Mouse (Mus musculus): ENCODE data around the gene Ska3. TPM values are rescaled to one million over a fixed set of nuclear protein-coding genes. Genes with fewer than 3 reads are reported as not detected.
A peak's percentile ranks its signal among the peaks of the same experiment; 100 is the strongest.

The Ska3 gene
- total and polyA plus RNA-seq, 3 experiments: 14.7 to 46.3 (median 40.2) TPM

GRCm38 (mm10) chr14:57769102-57769501 lies 56.9 kb downstream of the Ska3 start:
- no peak overlapping the region for H3K27ac ChIP-seq (ENCODE audit: insufficient read depth, low read depth)
- H3K9ac ChIP-seq (ENCODE audit: insufficient read depth, low read depth): no peak overlapping the region
- dilution Hi-C loops (cut with MboI; ENCODE audit: extremely low pct_ligation_motif_present, extremely low pct_unique_long_range_greater_than_20kb, low sequenced_read_pairs): no loop called here
- TF ChIP-seq CHD2 (IDR thresholded peaks at IDR 0.05; ENCODE audit: low read length) (no peak), ZMIZ1 (IDR thresholded peaks at IDR 0.05; ENCODE audit: low read depth, low read length) (no peak), MYC (IDR thresholded peaks at IDR 0.05; ENCODE audit: low read depth, low read length) (no peak), ZC3H11A (IDR thresholded peaks at IDR 0.05; ENCODE audit: low read depth, low read length) (no peak), NELFE (IDR thresholded peaks at IDR 0.05; ENCODE audit: low read depth, low read length) (no peak), USF2 (conservative IDR thresholded peaks at IDR 0.05; ENCODE audit: low read depth, low read length) (no peak), KAT2A (IDR thresholded peaks at IDR 0.05; ENCODE audit: insufficient replicate concordance, low read length) (no peak), ZNF384 (IDR thresholded peaks at IDR 0.05; ENCODE audit: low read depth, low read length) (no peak), CHD1 (IDR thresholded peaks at IDR 0.05; ENCODE audit: low read depth, low read length) (no peak), MAX (IDR thresholded peaks at IDR 0.05; ENCODE audit: low read length) (no peak), ETS1 (conservative IDR thresholded peaks at IDR 0.05; ENCODE audit: low read depth, low read length) (no peak), POLR2AphosphoS2 (IDR thresholded peaks at IDR 0.05; ENCODE audit: low read depth, low read length) (no peak), SMC3 (IDR thresholded peaks at IDR 0.05; ENCODE audit: low read depth, low read length) (no peak)
- no peaks in the 10 kb centered on the region for H3K27me3 ChIP-seq (replicated peaks)
- peaks cover 13 to 39% of the 10 kb centered on the region in 2 experiments for H3K4me1 ChIP-seq (ENCODE audit: control insufficient read depth in 1 of 2, insufficient read depth in 2 of 2)
- H3K4me3 ChIP-seq (replicated peaks in 1 of 3; ENCODE audit: low read depth in 2 of 3, low read length in 2 of 3, poor library complexity in 1 of 3): no peak overlapping the region
- no peaks in the 10 kb centered on the region for H3K9me3 ChIP-seq (replicated peaks; ENCODE audit: low read length)
- in situ Hi-C loops (cut with MboI; ENCODE audit: low pct_ligation_motif_present, low pct_unique_long_range_greater_than_20kb, low sequenced_read_pairs): no loop called here
- no peak overlapping the region for H3K4me2 ChIP-seq (ENCODE audit: insufficient read depth, low read depth, poor library complexity, severe bottlenecking)
- no peaks in the 10 kb centered on the region for H3K79me2 ChIP-seq (replicated peaks; ENCODE audit: control insufficient read depth, extremely low read depth, insufficient read depth, poor library complexity, severe bottlenecking)
- DNase-seq (ENCODE audit: extremely low read depth): no peak
- H3K36me3 ChIP-seq (replicated peaks in 1 of 2; ENCODE audit: control insufficient read depth in 1 of 2, insufficient read depth in 1 of 2, low read length in 1 of 2): no peaks in the 10 kb centered on the region

- TF ChIP-seq MAZ (IDR thresholded peaks at IDR 0.05; ENCODE audit: low read depth, low read length): no peak
- TF ChIP-seq ZMIZ1 (IDR thresholded peaks at IDR 0.05; ENCODE audit: low read depth, low read length): no peak
- no peak for TF ChIP-seq NRF1 (IDR thresholded peaks at IDR 0.05; ENCODE audit: low read depth, low read length)
- 0 out of 2 replicates have a peak, but pooled peaks have one; percentile 34 for TF ChIP-seq ETS1 (conservative IDR thresholded peaks at IDR 0.05; ENCODE audit: low read depth, low read length)
- peak; percentile 51; the same call in 1 of the 2 replicates for TF ChIP-seq MEF2A (IDR thresholded peaks at IDR 0.05; ENCODE audit: borderline replicate concordance, low read depth, low read length)
- TF ChIP-seq MXI1 (IDR thresholded peaks at IDR 0.05; ENCODE audit: low read depth, low read length): no peak
- peak; percentile 51; the same call in 1 of the 2 replicates for TF ChIP-seq IRF4 (IDR thresholded peaks at IDR 0.05; ENCODE audit: low read depth, low read length)
- Histone ChIP-seq H3K27me3 (replicated peaks) (no peaks in the 10 kb centered on the region), H3K9ac (ENCODE audit: insufficient read depth, low read depth) (no peak overlapping the region), H3K4me3 (replicated peaks in 1 of 3; ENCODE audit: low read depth in 2 of 3, low read length in 2 of 3, poor library complexity in 1 of 3) (no peak overlapping the region), H3K36me3 (replicated peaks in 1 of 2; ENCODE audit: control insufficient read depth in 1 of 2, insufficient read depth in 1 of 2, low read length in 1 of 2) (no peaks in the 10 kb centered on the region), H3K79me2 (replicated peaks; ENCODE audit: control insufficient read depth, extremely low read depth, insufficient read depth, poor library complexity, severe bottlenecking) (no peaks in the 10 kb centered on the region), H3K9me3 (replicated peaks; ENCODE audit: low read length) (no peaks in the 10 kb centered on the region), H3K4me1 (ENCODE audit: control insufficient read depth in 1 of 2, insufficient read depth in 2 of 2) (peaks cover 0 to 19% of the 10 kb centered on the region in 2 experiments; a peak in 2 of 4 replicates), H3K4me2 (ENCODE audit: insufficient read depth, low read depth, poor library complexity, severe bottlenecking) (peak overlapping the region; percentile 23; the same call in 1 of the 2 replicates), H3K27ac (ENCODE audit: insufficient read depth, low read depth) (no peak overlapping the region)
- peak; percentile 63 for DNase-seq (ENCODE audit: extremely low read depth)
- dilution Hi-C loops (cut with MboI; ENCODE audit: extremely low pct_ligation_motif_present, extremely low pct_unique_long_range_greater_than_20kb, low sequenced_read_pairs) (no loop called here), in situ Hi-C loops (cut with MboI; ENCODE audit: low pct_ligation_motif_present, low pct_unique_long_range_greater_than_20kb, low sequenced_read_pairs) (no loop called here)
Measured at GRCm38 (mm10) chr14:57760447-57761412, 65.3 kb downstream of the Ska3 start.
